Mouse (Mus musculus) right cerebral cortex, postnatal 25 days (tissue): ENCODE results near the gene Gpr19.
A peak's percentile ranks its signal among the peaks of the same experiment; 100 is the strongest.

Experiments
- DNase-seq: peaks from one replicate; pipeline ENCODE4 v3.0.0; 2022

The Gpr19 gene

GRCm38 (mm10) chr6:134922511-134923195 lies 24.3 kb upstream of the Gpr19 start:
- DNase-seq = no peak

DNA sequence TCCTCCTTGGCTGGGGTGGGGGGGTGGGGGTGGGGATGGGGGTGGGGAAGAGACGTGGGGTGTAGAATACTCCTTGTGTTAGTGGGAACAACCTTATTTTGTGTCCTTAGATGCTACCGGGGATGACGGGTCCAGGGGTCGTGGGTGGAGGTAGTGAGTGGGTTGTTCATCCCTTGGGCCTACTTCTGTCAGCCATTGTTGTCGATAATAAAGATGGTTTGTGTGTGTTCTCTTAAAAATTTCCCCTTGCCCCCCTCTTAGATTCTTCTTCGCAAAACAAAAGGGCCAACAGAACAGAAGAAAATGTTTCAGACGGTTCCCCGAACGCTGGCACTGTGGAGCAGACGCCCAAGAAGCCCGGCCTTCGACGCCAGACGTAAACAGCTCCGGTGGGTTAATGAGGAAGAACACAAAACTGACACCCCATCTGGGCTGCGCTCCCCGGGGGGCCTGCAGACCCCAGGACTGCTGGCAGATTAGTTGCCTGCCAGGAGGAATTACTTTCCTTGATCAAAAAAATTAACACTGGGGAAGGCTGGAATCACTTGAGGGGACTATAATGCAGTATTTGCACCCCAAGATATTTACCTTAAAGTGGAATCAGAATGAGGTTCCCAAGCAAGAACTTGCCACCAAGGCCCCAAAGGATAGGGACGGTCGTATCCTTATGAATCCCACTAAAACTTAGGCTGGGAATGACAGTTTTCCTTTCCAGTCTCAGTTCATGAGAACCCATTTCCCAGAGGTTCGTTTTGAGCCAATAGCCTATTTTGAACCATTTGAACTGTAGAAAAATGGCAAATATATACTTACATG lies 23.5 kb upstream of the Gpr19 start:
- DNase-seq = peak; percentile 17

- peak; percentile 59 for DNase-seq
Observed at GRCm38 (mm10) chr6:134921014-134921694, 22.8 kb upstream of the Gpr19 start.

GRCm38 (mm10) chr6:134920190-134921013 lies 22.0 kb upstream of the Gpr19 start, which contains the start of gene Cdkn1b:
Gene Cdkn1b (plus strand): TSS chr6:134920401.
- peak; percentile 90 for DNase-seq

- DNase-seq = no peak
Observed at GRCm38 (mm10) chr6:134919511-134920189, 21.3 kb upstream of the Gpr19 start.

DNA sequence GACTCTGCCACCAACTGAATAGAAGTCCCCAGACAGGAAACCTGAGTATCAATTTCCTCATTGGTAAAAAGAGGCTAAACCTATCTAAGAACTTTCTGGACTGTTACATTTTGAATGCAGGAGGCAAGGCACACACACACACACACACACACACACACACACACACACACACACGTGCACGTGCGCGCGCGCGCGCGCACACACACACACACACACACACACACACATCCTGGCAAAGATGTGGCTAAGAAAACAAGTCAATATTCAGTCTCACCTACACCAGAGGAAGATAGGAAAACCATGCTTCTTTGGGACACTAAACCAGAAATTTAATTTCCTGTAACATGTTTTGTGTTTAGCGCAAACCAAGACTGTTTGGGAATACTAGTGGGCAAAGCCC lies 20.4 kb upstream of the Gpr19 start:
- no peak for DNase-seq

DNA sequence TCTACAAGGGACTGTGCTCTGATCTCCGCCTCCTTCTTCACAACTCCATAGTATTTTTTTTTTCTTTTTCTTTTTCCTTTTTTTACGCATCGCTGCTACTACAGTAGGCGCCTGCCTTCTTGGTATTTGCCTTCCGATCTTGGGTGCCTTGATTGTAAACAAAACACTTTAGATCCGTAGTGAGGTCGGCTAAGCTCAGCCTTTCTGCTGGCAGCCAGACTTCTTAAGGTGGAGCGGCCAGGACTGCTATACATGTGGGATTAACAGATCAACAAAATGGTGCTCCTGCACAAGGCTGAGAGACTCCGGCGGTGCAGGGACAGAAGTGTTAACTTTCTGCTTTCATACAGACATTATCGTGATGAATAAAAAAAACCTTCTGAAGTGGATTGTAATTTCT lies 18.7 kb upstream of the Gpr19 start:
- peak; percentile 19 for DNase-seq

DNA sequence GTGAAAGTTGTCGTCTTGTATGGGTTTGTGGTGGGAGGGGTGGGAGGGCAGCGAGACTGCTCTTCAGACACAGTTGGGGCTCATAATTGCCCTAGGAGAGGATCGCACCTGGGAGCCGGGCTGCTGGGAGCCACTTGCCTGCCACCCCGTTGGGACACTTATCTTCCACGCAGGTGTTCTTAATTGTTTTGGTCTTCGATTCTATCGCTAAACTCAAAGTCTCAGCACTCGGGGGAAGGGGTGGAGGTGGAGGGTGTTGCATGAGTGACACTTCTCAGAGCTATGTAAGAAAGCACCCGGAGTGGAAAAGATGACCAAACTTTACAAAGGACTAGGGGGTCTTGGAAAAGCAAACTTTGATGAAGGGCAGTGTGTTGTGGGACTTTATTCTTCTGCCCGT lies 18.3 kb upstream of the Gpr19 start:
- DNase-seq = no peak

- DNase-seq = no peak
Observed at GRCm38 (mm10) chr6:134914523-134914922, 16.1 kb upstream of the Gpr19 start.

DNA sequence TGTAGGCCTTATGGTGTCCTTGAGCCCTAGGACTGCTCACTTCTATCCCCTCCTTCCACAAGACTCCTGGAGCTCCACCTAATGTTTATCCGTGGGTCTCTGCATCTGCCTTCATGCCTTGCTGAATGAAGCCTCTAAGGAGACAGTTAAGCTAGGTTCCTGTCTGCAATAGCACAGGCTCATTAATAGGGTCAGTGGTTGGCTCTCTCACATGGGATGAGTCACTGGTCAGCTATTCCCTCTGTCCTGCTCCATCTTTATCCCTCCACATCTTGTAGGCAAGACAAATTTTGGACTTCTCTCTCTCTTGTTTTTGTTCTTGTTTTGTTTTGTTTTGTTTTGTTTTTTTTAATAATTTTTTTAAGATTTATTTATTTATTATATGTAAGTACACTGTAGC lies 7.4 kb upstream of the Gpr19 start:
- no peak for DNase-seq

GRCm38 (mm10) chr6:134903891-134904884 lies 5.8 kb upstream of the Gpr19 start:
- DNase-seq = no peak

GRCm38 (mm10) chr6:134903368-134903767 lies 5.0 kb upstream of the Gpr19 start:
- DNase-seq = no peak

- DNase-seq = peak; percentile 89
Observed at GRCm38 (mm10) chr6:134897443-134898094, 809 bp downstream of the Gpr19 start.

- DNase-seq = no peak
Observed at GRCm38 (mm10) chr6:134896570-134897436, 1.6 kb downstream of the Gpr19 start.

DNA sequence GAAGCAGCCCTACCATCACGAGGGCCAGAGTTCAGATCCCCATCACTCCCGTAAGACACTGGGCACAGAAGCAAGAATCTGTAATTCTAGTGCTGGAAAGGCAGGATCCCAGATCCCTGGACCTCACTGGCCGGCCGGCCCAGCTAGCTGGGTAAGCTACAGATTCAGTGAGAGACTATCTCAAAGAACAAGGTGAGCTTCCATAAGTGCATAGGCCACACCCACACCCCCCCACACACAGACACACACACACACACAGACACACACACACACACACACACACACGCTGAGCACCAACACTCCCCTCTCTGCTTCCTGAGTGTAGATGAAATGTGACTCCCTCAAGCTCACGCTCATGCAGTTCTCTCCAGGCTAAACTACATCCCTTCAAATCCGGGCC lies 7.9 kb downstream of the Gpr19 start:
- no peak for DNase-seq

DNA sequence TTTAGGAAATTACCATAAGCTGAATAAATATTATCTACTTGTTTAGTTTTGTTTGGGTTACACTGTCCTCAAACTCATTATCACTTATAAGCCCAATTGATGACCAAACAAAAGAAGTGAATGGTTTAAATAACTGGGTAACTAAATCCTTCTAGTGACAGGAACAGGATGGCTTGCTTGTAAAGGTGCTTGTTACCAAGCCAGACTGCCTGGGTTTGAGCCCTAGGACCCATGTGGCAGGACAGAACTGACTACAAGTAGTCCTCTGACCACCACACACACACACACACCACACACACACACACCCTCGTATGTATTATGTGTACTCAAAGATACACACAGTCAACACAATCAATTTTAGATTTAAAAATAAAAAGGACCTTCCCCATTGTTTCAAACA lies 8.6 kb downstream of the Gpr19 start:
- no peak for DNase-seq

DNA sequence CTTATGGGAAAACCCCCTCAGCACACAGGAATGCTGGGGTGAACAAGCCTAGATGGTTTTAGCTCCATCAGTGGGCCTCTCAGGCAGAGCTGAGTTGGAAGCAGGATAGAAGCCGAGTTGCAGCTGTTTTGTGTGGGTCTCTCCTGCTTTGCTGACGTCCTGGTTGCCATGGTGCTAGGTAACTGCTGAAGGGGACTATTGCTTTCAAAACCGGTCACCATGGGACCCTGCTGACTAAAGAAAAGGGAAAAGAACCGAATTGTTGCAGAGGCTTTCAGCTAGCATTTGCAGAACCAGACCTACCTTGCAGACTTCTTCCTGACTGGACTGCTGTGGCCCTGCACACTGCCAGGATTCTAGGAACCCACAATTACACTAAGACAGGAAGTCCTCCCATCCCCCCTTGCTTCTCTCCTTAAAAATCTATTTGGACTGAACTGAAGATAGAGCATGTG lies 9.8 kb downstream of the Gpr19 start:
- peak; percentile 73 for DNase-seq

DNA sequence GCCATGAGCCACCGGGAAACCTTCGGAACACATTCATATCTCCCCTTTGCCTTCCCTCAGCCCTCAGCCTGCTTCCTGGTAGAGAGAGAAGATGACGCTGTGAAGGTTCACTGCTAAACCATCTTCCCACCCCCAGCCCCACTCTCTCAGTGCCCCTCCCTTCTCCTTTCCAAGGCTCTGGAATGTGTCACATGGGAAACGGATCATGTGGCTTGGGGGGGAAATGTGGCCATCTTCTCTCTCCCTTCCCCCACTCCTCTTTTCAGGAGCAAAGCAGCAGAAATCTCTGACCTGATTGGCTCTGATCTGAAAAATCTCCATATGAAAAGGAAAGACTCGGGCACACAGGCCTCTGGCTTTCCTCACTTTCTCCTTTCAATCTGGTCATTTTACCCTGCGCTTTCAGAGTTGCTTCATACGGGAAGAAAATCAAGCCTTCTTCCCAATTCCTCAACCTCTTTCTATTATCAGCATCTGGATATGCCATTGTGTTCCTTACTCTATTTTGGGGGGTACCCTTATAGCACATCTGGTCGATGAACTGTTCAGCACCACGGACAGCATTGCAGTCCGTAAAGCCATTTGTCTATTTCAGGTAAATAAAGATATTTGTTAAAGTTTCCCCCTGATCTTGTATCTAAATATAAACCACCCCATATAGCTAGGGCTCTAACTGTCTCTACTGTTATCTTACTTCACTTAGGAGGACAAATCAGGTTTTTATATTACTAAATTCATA lies 10.5 kb downstream of the Gpr19 start:
- peak; percentile 82 for DNase-seq
